Mouse (Mus musculus) small intestine, adult 2 months (tissue): Measurements from ENCODE around the gene Hydin. TPM values are rescaled to one million over a fixed set of nuclear protein-coding genes. Genes with fewer than 3 reads are reported as not detected.
"Not testable (repeated sequence)": the region's sequence is repeated elsewhere in the genome, so short reads cannot be mapped to it uniquely, and the experiment has no call there.

ENCODE experiments used
- H3K27ac ChIP-seq: fragments of 200-500 bp; 2 replicates; pipeline ENCODE4 v1.5.1; 2012; ENCODE audit warnings: low read depth, low read length, control low read depth, inconsistent platforms; ENCODE audit not compliant: insufficient read depth
- H3K27me3 ChIP-seq: fragments of 200-500 bp; 2 replicates; pipeline ENCODE4 v1.6.1; 2012; ENCODE audit warnings: mild to moderate bottlenecking, moderate library complexity, low read length, inconsistent platforms; ENCODE audit not compliant: control insufficient read depth, insufficient read depth
- H3K36me3 ChIP-seq: fragments of 200-500 bp; 2 replicates; pipeline ENCODE4 v1.6.1; 2012; ENCODE audit warnings: mild to moderate bottlenecking, low read length, control low read depth, inconsistent platforms; ENCODE audit not compliant: control insufficient read depth, insufficient read depth
- H3K4me1 ChIP-seq: fragments of 200-500 bp; 2 replicates; pipeline ENCODE4 v1.6.1; 2012; ENCODE audit warnings: low read length, inconsistent platforms, mixed read lengths; ENCODE audit not compliant: control insufficient read depth, insufficient read depth, insufficient read length
- H3K4me3 ChIP-seq: fragments of 200-500 bp; 2 replicates; pipeline ENCODE4 v1.5.1; 2012; ENCODE audit warnings: low read depth, mild to moderate bottlenecking, control low read depth, inconsistent platforms, low read length, moderate library complexity
- CTCF ChIP-seq: fragments of 200-500 bp; IDR thresholded peaks from 2 replicates; pipeline ENCODE4 v1.5.1; 2012; ENCODE audit warnings: low read depth, mild to moderate bottlenecking, control low read depth, inconsistent platforms, low read length, moderate library complexity, mixed read lengths; ENCODE audit not compliant: insufficient replicate concordance, insufficient read length; ENCODE audit errors: extremely low read depth
- POLR2A ChIP-seq: fragments of 200-500 bp; IDR thresholded peaks from 2 replicates; pipeline ENCODE4 v1.6.1; 2012; ENCODE audit warnings: low read depth, mild to moderate bottlenecking, control low read depth, inconsistent platforms, low read length, moderate library complexity
- WGBS: fragments of 180-500 bp; shearing (Covaris S2); methylation state at CpG from one replicate; pipeline ENCODE4 v1.1.7; 2018; 5-methylcytosine and 5-hydroxymethylcytosine counted together
- polyA plus RNA-seq: library from polyadenylated mRNA; depleted of rRNA; stranded (reverse); fragments of >200 nt; gene quantifications from 2 replicates; pipeline ENCODE4 v1.2.3, GENCODE M21; 2012

Hydin gene
- polyA plus RNA-seq, 1 experiment: not detected

DNA sequence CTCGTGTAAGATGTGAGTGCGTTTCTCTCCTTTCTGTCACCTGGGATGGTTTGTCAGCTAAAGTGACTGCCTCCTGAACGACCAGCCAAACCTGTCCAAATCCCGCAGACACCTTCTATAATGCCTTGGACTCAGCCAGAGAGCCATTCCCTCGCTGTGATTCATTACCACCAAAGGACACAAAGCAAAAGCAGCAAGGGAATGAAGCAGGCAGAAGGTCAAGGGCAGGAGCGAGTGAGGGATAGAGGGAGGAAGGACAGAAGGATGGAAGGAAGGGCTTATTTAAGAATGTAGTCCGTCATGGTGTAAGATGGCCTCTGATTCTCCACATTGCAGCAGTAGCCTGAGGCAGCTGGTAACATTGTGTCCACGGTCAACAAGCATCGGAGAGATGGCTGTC lies 229.5 kb downstream of the Hydin start:
- Histone ChIP-seq H3K4me3 (no peak overlapping the region), H3K27ac (no peak overlapping the region), H3K36me3 (no peaks in the 10 kb centered on the region), H3K4me1 (no peaks in the 10 kb centered on the region), H3K27me3 (no peaks in the 10 kb centered on the region)
- 75% methylated on average over 9 of the region's 9 CpGs for WGBS
- TF ChIP-seq CTCF (no peak), POLR2A (no peak)

DNA sequence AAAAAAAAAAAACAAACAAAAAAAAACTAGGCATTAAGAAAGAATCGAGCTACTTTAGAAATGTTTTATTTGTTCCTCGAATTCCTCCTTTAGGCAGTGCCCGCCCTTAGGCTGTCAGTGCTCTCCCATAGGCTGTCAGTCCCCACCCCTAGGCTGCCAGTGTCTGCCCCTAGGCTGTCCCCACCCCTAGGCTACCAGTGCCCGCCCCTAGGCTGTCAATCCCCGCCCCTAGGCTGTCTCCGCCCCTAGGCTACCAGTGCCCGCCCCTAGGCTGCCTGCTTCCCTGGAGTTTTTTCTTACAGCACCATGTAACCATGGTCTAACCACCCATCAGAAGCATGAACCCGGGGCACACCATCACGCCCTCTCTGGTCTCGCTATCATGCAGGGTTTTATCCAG lies 233.5 kb downstream of the Hydin start:
- H3K4me3 ChIP-seq: no peak overlapping the region
- 18% methylated on average over 10 of the region's 10 CpGs for WGBS
- no peak overlapping the region for H3K27ac ChIP-seq
- H3K4me1 ChIP-seq: no peaks in the 10 kb centered on the region
- no peak for TF ChIP-seq POLR2A
- TF ChIP-seq CTCF: no peak
- H3K36me3 ChIP-seq: no peaks in the 10 kb centered on the region
- no peaks in the 10 kb centered on the region for H3K27me3 ChIP-seq

DNA sequence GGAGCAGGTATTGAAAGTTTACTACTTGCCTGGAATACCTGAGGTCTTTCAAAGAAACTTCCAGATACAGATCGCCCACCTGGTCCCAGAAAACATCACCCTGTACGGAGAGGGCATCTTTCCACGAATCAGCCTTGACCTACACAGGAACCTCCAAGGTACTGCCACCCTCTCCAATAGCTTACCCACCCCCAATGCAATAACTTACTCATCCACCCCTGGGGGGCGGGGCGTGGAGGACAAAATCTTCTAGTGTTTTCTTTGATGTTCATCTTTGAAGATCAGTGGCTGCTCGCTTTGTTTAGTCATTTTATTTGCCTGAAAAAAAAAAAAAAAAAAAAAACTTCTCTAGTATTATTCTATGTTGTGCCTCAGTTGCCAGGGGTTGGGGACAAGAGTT lies 233.9 kb downstream of the Hydin start:
- H3K4me3 ChIP-seq: no peak overlapping the region
- H3K27me3 ChIP-seq: no peaks in the 10 kb centered on the region
- H3K4me1 ChIP-seq: no peaks in the 10 kb centered on the region
- WGBS: 63% methylated on average over 6 of the region's 6 CpGs
- no peak overlapping the region for H3K27ac ChIP-seq
- no peaks in the 10 kb centered on the region for H3K36me3 ChIP-seq
- TF ChIP-seq CTCF (no peak), POLR2A (no peak)

DNA sequence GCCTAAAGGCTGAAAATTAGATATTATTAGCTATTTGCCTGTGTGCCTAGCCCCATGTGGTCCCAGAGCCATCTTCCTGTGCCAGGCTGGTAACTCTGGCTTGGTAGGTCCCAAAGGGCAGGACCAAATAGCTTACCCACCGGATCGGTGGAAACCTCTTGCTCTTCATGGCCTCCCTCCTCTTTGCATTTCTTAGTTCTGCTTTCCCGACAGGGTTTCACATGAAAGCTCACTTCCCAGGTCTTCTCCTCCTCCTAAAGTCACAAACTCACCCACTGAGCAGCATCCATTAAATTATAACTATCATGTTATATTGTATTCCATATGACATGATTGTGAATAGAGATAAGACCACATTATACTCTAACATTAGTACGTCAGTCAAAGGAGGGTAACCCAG lies 234.6 kb downstream of the Hydin start:
- Histone ChIP-seq H3K27me3 (no peaks in the 10 kb centered on the region), H3K36me3 (no peaks in the 10 kb centered on the region), H3K4me3 (no peak overlapping the region), H3K27ac (no peak overlapping the region), H3K4me1 (no peaks in the 10 kb centered on the region)
- WGBS: 80% methylated on average over 4 of the region's 4 CpGs
- no peak for TF ChIP-seq CTCF
- TF ChIP-seq POLR2A: no peak

DNA sequence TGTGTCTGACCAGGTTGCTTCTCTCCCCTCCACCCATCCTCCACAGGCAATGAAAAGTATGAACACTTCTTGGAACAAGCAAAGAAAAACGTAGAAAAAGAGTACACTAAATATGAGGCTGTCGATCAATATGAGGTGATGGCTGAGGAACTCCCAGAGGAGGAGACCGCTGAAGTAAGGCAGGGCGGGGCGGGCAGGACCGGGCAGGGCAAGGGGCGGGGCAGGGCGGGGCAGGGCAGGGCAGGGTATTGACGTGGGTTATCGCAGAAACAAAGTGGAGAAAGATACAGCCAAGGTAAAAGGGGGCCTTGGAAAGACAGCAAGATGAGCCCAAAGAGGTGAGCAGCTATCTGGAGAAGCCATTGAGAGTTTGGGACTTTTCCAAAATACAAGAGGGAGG lies 236.1 kb downstream of the Hydin start:
- Histone ChIP-seq H3K27ac (no peak overlapping the region), H3K27me3 (no peaks in the 10 kb centered on the region), H3K4me1 (no peaks in the 10 kb centered on the region), H3K4me3 (no peak overlapping the region), H3K36me3 (no peaks in the 10 kb centered on the region)
- WGBS: 18% methylated on average over 10 of the region's 10 CpGs
- no peak for TF ChIP-seq POLR2A
- no peak for TF ChIP-seq CTCF

DNA sequence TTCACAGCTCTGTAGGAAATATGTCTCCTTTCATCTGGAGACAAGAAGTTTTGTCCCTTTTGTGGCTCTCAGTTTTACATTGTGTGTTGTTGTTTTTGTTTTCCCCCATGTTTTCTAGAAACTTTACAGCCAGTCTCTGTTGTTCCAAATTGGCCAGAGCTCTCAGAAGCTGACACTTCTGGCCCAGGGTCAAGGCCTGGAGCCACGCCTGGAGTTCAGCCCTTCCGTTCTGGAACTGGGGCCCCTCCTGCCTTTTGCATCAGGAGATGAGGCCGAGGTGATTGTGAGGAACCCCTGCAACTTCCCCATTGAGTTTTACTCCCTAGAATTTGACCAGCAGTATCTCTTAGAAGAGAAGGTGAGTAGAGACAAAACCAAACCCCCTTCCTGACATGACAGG lies 242.0 kb downstream of the Hydin start:
- TF ChIP-seq CTCF: no peak
- no peak for TF ChIP-seq POLR2A
- Histone ChIP-seq H3K27me3 (no peaks in the 10 kb centered on the region), H3K4me3 (no peak overlapping the region), H3K27ac (no peak overlapping the region), H3K36me3 (no peaks in the 10 kb centered on the region), H3K4me1 (no peaks in the 10 kb centered on the region)
- 50% methylated on average over 3 of the region's 3 CpGs for WGBS

DNA sequence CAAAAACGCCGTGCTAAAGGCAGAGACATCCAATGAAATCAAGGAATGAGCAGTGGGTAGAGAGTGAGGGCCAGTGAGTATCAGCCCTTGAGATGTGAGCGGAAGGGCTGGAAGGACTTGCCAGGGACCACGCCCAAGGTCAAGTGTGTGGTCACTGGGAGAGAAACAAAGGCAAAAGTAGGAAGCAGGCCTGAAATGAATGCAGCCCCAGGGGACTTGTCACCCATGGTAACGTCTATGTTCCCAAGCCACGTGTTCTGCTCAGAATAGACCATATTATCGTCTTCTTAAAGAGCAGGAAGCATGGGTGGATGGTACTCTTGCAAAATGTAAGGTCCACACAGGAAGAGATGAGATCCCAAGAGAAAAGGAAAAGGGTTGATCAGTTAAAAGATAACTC lies 253.0 kb downstream of the Hydin start:
- Histone ChIP-seq H3K4me1 (no peaks in the 10 kb centered on the region), H3K36me3 (no peaks in the 10 kb centered on the region), H3K27me3 (no peaks in the 10 kb centered on the region), H3K4me3 (no peak overlapping the region), H3K27ac (no peak overlapping the region)
- TF ChIP-seq POLR2A (no peak), CTCF (no peak)
- WGBS: 73% methylated on average over 7 of the region's 7 CpGs

DNA sequence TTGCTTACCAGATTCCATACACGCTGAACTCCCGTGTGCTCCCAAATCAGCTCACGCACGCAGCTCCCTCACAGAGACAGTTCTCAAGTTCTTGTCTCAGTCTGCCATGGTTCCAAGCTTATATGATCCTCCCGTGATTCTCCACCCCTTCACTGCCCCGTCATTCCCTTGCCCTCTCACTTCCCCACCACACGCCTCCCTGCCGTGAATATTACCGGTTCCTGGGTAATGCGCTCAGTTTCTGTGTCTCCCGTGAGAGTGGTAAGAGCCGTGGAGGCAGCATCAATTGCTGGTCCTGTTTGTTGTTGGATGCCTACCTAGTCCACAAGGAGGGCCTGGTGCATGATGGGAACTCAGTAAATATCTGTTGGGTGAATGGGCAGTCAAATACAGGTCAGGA lies 255.1 kb downstream of the Hydin start:
- Histone ChIP-seq H3K36me3 (no peaks in the 10 kb centered on the region), H3K27me3 (no peaks in the 10 kb centered on the region), H3K27ac (no peak overlapping the region), H3K4me1 (peaks cover 6% of the 10 kb centered on the region; the same call in 1 of the 2 replicates), H3K4me3 (no peak overlapping the region)
- TF ChIP-seq POLR2A (no peak), CTCF (no peak)
- WGBS: 89% methylated on average over 12 of the region's 12 CpGs

DNA sequence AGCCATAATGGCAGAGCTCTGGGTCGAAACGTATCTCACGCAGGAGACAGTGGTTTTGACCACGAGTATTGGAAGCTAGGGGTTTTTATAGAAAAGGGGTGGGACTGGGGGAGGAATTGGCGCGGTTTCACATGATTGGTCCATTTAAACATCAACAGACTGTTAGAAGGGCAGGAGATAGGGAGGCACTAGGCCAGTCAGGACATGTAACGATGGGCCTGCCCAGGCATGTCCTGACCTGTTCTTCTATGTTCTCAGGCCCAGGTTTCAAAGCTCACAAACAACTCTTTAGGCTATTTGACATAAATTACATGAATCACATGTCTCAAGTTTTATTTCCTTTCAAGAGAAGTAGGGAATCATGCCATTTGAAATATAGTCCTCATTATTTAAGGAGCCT lies 255.7 kb downstream of the Hydin start:
- 86% methylated on average over 7 of the region's 7 CpGs for WGBS
- not testable (repeated sequence) for H3K4me1 ChIP-seq, H3K4me3 ChIP-seq, H3K27ac ChIP-seq, H3K27me3 ChIP-seq, H3K36me3 ChIP-seq
